Mouse (Mus musculus): ENCODE data around the gene Cacna1g.
"Not testable (repeated sequence)": the region's sequence is repeated elsewhere in the genome, so short reads cannot be mapped to it uniquely, and the experiment has no call there.

Cacna1g gene

GRCm38 (mm10) chr11:94402029-94402428, 72.0 kb downstream of the Cacna1g start:
- DNase-seq, result not testable (repeated sequence)

DNA sequence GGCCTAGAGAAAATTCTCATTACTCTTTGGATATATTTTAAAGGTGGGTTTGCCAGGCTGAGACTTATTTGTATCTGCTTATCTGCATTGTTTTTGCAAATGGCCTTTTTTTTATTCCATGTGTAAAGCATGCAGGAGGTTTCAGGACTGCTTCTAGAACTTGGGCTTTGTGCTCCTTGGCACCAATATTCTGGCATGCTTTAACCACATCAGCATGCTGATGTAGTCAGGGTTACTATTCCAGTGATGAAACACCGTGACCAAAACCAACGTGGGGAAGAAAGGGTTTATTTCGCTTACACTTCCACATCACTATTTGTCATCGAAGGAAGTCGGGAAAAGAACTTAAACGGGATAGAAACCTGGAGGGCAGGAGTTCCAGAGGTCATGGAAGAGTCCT, 73.0 kb downstream of the Cacna1g start:
- DNase-seq, result no peak

GRCm38 (mm10) chr11:94394107-94394506, 79.9 kb downstream of the Cacna1g start:
- peak; percentile 70 for DNase-seq

DNA sequence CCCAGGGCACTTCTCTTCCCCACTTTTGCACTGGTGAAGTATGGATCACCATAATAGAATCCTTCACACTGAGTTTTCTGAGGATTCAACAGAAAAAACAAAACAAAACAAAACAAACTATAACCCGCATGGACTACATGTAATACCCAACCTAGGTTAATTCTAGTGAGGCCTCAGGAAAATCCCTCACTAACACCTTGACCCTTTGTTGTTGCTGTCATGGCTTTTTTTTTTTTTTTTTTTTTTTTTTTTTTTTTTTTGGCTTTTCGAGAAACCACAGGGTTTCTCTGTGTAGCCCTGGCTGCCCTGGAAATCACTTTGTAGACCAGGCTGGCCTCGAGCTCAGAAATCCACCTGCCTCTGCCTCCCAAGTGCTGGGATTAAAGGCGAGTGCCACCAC, 80.5 kb downstream of the Cacna1g start:
- DNase-seq, result not testable (repeated sequence)

GRCm38 (mm10) chr11:94392672-94393109, 81.3 kb downstream of the Cacna1g start, which contains the start of gene Abcc3:
Gene Abcc3, minus strand, starts transcription at chr11:94392997.
- DNase-seq, result peak; percentile 96

- DNase-seq, result no peak
Observed at GRCm38 (mm10) chr11:94391661-94392060, 82.3 kb downstream of the Cacna1g start.

GRCm38 (mm10) chr11:94390825-94391224, 83.2 kb downstream of the Cacna1g start:
- no peak for DNase-seq

GRCm38 (mm10) chr11:94389724-94390396, 84.1 kb downstream of the Cacna1g start:
- no peak for DNase-seq

- no peak for DNase-seq
Observed at GRCm38 (mm10) chr11:94389021-94389420, 85.0 kb downstream of the Cacna1g start.

GRCm38 (mm10) chr11:94387756-94388155, 86.2 kb downstream of the Cacna1g start:
- DNase-seq, result no peak

DNA sequence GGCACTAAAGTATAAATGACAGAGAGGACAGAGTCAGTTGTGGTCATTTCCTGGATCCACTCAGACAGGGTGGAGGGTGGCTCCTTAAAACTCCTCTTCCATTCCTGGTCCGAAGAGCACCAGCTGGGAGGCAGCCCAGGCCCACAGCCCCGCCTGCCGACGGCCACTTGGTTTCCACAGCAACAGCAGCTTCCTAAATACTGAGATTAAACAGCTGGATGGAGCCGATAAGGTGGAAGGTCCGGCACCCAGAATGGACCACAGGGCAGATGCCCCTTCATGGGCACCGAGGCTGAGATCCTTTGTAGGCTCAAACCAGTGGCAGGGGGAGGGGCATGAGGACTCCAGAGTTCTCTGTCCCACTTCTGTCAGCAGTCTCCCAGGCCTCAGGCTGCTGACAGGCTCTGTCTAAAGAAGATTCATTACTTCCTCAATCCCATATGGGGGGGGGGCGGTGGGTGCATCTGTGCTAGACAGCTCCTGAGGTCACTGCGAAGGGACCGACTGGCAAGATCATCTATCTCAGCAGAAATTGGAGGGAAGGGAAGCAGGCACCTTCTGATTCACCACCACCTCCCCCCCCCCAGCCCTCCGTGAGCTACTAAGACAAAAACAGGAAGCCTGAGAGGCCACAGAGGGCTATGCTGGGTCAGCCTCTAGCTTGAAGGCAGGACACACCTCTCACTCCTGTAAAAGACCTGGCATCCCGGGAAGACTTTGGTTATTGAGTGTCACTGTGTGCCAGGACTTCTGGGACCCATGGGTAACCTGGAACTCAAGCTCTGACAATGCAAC, 87.8 kb downstream of the Cacna1g start:
- DNase-seq, result peak; percentile 96

- no peak for DNase-seq
Observed at GRCm38 (mm10) chr11:94379736-94380135, 94.3 kb downstream of the Cacna1g start.

DNA sequence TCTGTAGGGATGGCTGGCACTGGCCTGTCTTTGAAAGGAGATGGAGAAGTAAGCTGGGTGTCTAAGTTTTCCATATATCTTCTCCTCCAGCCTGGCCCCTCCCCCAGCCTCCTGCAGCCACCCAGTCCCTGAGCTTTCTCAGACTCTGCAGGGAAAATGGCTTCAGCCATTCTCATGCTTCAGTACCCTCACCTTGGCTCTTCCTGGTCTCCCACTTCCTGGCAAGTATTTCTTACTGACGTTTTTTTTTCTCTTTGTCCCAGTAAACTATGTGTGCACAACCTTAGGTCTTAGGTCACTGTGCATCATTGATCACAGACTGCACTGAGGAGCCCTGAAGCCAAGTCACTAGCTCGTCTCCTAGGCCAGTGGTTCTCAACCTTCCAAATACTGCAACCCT, 94.9 kb downstream of the Cacna1g start:
- DNase-seq, result no peak

DNA sequence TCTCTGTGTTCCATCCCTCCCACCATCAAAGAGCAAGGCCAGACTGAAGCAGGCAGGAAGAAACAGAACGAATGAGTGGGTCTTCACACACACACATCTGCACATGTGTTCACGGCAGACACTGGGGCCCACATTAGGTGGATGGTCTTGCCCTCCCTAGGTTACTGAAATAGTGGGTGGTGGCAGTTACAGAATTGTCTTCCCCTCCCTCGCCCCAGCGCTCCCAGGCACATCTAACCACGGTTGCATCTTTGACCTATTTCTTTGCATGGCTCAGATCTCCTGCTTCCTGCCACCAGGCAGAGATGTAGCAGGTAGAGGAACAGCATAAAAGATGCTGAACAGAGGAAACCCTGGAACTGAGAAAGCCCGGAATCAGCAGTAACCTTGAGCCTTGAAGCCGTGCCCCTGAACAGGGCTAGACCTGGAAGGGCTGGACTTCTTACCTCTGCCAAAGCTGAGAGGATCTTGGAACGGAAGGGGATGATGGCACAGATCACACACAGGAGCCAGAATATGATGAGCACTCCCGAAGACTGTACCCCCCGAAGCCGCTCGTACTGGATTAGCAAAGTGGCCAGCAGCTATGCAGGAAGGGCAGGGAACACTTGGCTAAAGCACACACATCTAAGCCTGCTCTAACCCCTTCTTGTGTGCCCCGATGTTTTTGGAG, 99.6 kb downstream of the Cacna1g start:
- DNase-seq, result no peak

- DNase-seq, result no peak
Observed at GRCm38 (mm10) chr11:94370809-94371208, 103.2 kb downstream of the Cacna1g start.

- DNase-seq, result no peak
Observed at GRCm38 (mm10) chr11:94369981-94370380, 104.0 kb downstream of the Cacna1g start.

DNA sequence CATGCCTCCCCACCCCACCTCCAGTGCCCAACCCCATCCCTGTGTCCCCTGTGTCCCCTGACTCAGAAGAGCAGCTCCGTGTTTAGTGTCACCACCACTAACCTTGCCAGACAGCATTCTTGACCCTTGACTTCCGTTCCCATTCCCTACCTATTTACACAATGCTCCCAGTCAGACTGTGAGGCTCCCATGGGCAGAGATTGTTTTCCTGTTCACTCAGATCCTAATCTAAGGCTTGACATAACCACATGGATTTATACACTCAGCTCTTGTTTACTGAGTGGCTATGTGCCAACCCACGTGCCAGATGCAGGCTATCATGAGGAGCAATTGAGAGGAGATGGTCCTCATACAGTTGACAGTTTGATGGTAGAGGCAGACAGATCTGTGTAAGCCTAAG, 108.7 kb downstream of the Cacna1g start:
- no peak for DNase-seq

DNA sequence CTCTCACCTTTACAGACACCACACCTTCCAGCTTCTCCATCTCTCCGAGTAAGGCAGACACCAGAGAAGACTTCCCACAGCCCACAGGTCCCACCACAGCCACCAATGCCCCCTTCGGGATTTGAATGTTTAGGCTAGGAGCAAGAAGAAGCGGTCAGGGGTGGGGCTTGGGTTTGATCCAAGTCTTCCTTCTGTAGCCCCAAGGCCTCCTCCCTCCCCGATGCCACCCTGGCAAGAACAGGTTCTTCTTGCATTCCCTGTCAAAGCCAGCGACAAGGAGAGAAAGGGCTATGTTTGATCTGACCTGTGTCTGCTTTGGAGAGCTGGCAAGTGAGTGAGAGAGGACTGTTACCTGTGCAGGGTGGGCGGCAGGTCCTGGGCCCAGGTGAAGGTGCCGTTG, 110.3 kb downstream of the Cacna1g start:
- no peak for DNase-seq

DNA sequence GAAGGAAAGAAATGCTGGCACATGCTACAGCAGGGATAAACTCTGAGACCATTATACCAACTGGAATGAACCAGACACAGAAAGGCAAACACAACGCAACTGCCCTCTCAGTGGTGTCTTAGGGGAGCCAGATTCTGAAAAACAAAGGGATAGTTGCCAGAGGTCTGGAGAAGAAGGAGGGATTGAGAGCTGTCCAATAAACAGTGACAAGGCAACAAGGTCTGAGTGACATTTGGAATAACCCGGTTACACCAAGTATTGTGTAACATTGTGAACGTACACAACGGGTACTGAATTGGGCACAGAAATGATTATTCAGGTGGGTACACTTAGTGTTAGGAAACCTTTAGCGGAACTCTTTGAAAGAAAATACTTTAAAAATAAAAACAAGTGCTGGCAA, 111.9 kb downstream of the Cacna1g start:
- DNase-seq, result no peak

- no peak for DNase-seq
Observed at GRCm38 (mm10) chr11:94361166-94361870, 112.7 kb downstream of the Cacna1g start.

DNA sequence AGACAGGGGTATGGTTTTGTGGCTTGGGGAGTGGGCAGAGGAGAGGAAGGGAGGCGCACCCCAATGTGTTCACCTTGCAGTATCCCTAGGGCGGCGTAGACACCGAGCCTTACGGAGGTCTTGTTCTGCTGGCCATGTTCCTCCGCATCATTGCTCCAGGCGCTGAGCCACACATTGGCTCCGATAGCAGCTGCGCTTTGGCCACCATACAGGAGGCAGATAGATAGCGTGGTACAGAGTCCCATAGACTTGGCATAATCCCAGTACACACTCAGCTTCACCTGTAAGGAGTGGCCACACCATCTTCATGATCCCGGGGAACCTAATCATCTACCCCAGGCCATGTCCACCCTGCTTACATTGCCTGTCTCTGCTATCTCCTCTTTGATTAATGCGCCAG, 114.8 kb downstream of the Cacna1g start:
- no peak for DNase-seq

Measured in heart, adult 11 months (tissue).